Mouse (Mus musculus): ENCODE results near the gene Cracr2b. TPM values are rescaled to one million over a fixed set of nuclear protein-coding genes. Genes with fewer than 3 reads are reported as not detected.

Cracr2b gene
- polyA plus RNA-seq, 1 experiment from 2014 or later = 26.9 TPM

DNA sequence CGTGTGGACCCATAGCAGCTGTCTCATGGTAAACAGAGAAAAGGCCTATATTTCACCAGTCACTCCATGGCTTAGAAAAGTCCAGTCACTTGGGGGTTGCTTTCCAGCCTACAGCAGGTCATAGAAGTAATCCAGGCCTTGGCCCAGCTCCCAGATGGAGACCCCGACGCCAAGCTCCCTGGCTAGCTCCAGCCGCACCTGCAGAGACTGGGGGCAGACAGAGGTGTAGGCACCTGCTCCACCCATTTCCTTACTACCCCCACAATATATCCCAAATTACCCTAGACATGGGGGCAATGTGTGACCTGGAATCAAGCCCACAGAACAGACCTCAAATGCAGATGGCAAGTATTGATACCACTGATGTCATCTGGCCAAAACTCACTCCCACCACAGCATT, 35.0 kb downstream of the Cracr2b start:
- Histone ChIP-seq H3K27me3 (no peaks in the 10 kb centered on the region), H3K9ac (no peak overlapping the region), H3K4me2 (replicated peaks) (no peak overlapping the region), H3K4me1 (no peaks in the 10 kb centered on the region), H3K27ac (replicated peaks) (no peak overlapping the region), H3K9me3 (replicated peaks) (no peaks in the 10 kb centered on the region), H3K36me3 (peaks cover 40% of the 10 kb centered on the region), H3K4me3 (replicated peaks) (no peak overlapping the region)
- WGBS = 87% methylated on average over 4 of the region's 4 CpGs
- ATAC-seq (ENCODE audit: insufficient number of reproducible peaks, low FRiP score, low TSS enrichment, low read depth) = no peak

DNA sequence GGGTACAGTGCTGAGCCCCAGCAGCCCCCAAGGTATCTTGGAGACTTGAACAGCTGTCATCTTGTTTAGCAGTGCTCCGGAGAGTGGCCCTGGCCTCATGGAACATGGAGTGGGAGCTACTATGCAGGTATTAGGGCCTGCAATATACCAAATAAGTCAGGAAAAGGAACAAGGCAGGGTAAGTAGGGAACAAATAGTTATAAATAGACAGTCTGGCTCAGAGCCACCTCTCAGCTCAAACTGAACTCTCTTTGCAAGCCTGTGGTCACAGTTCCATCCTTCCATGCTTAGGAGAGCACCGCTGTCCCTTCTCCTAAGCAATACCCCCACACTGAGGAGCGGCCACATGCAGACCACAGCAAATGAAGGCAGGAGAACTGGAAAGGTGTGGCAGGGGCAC, 36.7 kb downstream of the Cracr2b start:
- Histone ChIP-seq H3K4me1 (no peaks in the 10 kb centered on the region), H3K36me3 (peaks cover 37% of the 10 kb centered on the region), H3K4me2 (replicated peaks) (no peak overlapping the region), H3K9me3 (replicated peaks) (no peaks in the 10 kb centered on the region), H3K9ac (no peak overlapping the region), H3K4me3 (replicated peaks) (no peak overlapping the region), H3K27me3 (no peaks in the 10 kb centered on the region), H3K27ac (replicated peaks) (no peak overlapping the region)
- ATAC-seq (ENCODE audit: insufficient number of reproducible peaks, low FRiP score, low TSS enrichment, low read depth) = no peak
- 86% methylated on average over 3 of the region's 3 CpGs for WGBS

GRCm38 (mm10) chr7:141501820-141502555, 41.1 kb downstream of the Cracr2b start:
- no peak for ATAC-seq (ENCODE audit: insufficient number of reproducible peaks, low FRiP score, low TSS enrichment, low read depth)
- Histone ChIP-seq H3K27me3 (no peaks in the 10 kb centered on the region), H3K4me2 (replicated peaks) (no peak overlapping the region), H3K27ac (replicated peaks) (no peak overlapping the region), H3K4me3 (replicated peaks) (no peak overlapping the region), H3K9ac (no peak overlapping the region), H3K9me3 (replicated peaks) (no peaks in the 10 kb centered on the region), H3K4me1 (no peaks in the 10 kb centered on the region), H3K36me3 (peaks cover 27% of the 10 kb centered on the region)
- 80% methylated on average over 7 of the region's 7 CpGs for WGBS

DNA sequence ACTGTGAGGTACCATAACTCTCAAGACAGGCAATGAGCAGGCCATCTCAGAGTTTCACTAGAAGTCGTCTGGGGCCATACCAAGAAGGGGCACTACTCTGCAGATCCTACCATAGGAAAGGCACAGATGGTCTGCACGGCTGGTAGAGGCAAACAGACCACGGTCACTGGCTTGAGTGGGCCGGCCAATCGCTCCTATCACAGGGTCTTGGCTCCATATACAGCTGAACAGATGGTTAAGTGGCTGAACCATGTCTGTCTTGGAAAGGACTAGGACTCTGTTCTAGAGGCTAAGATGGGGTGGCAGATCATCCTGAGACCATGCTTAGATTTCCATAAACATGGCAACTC, 41.6 kb downstream of the Cracr2b start:
- peaks cover 27% of the 10 kb centered on the region for H3K36me3 ChIP-seq
- ATAC-seq (ENCODE audit: insufficient number of reproducible peaks, low FRiP score, low TSS enrichment, low read depth) = no peak
- H3K9ac ChIP-seq = no peak overlapping the region
- no peak overlapping the region for H3K4me2 ChIP-seq (replicated peaks)
- no peak overlapping the region for H3K4me3 ChIP-seq (replicated peaks)
- H3K4me1 ChIP-seq = no peaks in the 10 kb centered on the region
- WGBS = 95% methylated on average over 5 of the region's 5 CpGs
- H3K27ac ChIP-seq (replicated peaks) = no peak overlapping the region
- H3K27me3 ChIP-seq = no peaks in the 10 kb centered on the region
- no peaks in the 10 kb centered on the region for H3K9me3 ChIP-seq (replicated peaks)

DNA sequence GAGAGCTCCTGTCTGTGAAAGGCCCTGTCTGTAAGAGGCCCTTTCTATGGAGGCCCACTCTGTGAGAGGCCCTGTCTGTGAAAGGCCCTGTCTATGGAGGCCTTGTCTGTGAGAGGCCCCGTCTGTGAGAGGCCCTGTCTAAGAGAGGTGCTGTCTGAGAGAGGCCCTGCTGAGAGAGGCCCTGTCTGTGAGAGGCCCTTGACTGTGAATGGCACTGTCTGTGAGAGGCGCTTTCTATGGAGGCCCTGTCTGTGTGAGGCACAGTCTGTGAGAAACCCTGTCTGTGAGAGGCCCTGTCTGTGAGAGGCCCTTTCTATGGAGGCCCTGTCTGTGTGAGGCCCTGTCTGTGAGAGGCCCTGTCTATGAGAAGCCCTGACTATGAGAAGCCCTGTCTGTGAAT, 45.4 kb downstream of the Cracr2b start:
- H3K27ac ChIP-seq (replicated peaks) = no peak overlapping the region
- 83% methylated on average over 2 of the region's 2 CpGs for WGBS
- no peak overlapping the region for H3K9ac ChIP-seq

DNA sequence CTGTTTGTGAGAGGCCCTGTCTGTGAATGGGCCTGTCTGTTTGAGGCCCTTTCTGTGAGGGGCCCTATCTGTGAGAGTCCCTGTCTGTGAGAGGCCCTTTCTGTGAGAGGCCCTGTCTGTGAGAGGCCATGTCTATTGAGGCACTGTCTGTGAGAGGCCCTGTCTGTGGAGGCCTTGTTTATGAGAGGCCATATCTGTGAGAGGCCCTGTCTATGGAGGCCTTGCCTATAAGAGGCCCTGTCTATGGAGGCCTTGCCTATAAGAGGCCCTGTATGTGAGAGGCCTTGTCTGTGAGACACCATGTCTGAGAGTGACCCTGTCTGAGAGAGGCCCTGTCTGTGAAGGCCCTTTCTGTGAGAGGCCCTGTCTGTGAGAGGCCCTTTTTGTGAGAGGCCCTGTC, 47.3 kb downstream of the Cracr2b start:
- Histone ChIP-seq H3K27me3 (no peaks in the 10 kb centered on the region), H3K4me1 (no peaks in the 10 kb centered on the region), H3K9ac (no peak overlapping the region), H3K27ac (replicated peaks) (no peak overlapping the region), H3K4me3 (replicated peaks) (no peak overlapping the region), H3K36me3 (peaks cover 30% of the 10 kb centered on the region), H3K9me3 (replicated peaks) (no peaks in the 10 kb centered on the region), H3K4me2 (replicated peaks) (no peak overlapping the region)
- ATAC-seq (ENCODE audit: insufficient number of reproducible peaks, low FRiP score, low TSS enrichment, low read depth) = no peak; the same call in 1 of the 2 replicates

More for the DNA sequence above, 45.4 kb downstream of the Cracr2b start:
- no peak for ATAC-seq (ENCODE audit: insufficient number of reproducible peaks, low FRiP score, low TSS enrichment, low read depth)
- H3K27me3 ChIP-seq = no peaks in the 10 kb centered on the region
- no peaks in the 10 kb centered on the region for H3K9me3 ChIP-seq (replicated peaks)
- no peak overlapping the region for H3K4me3 ChIP-seq (replicated peaks)
- H3K4me2 ChIP-seq (replicated peaks) = no peak overlapping the region
- peaks cover 34% of the 10 kb centered on the region for H3K36me3 ChIP-seq
- no peaks in the 10 kb centered on the region for H3K4me1 ChIP-seq

DNA sequence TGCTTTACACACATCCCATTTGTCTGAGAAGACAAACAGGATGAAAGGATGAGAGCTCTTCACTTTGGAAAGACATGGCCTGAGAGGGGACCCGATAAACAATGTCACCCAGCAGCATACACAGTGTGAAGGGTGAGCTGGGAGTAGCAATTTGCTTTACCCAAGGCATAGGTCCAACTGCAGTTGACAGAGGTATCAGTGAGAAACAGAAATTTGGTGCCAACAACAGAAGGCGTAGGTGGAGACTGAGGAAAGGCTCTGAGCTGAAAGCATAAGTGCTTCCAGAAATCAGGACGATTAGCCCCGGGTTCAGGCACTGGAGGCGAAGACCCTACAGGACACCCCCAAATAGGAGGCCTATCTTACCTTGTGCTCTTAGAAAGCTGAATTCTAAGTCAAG, 49.3 kb downstream of the Cracr2b start:
- H3K4me2 ChIP-seq (replicated peaks) = no peak overlapping the region
- no peak overlapping the region for H3K4me3 ChIP-seq (replicated peaks)
- no peak overlapping the region for H3K9ac ChIP-seq
- H3K4me1 ChIP-seq = no peaks in the 10 kb centered on the region
- H3K9me3 ChIP-seq (replicated peaks) = no peaks in the 10 kb centered on the region
- ATAC-seq (ENCODE audit: insufficient number of reproducible peaks, low FRiP score, low TSS enrichment, low read depth) = no peak
- H3K36me3 ChIP-seq = peaks cover 42% of the 10 kb centered on the region
- H3K27ac ChIP-seq (replicated peaks) = no peak overlapping the region
- H3K27me3 ChIP-seq = no peaks in the 10 kb centered on the region
- 88% methylated on average over 5 of the region's 5 CpGs for WGBS

DNA sequence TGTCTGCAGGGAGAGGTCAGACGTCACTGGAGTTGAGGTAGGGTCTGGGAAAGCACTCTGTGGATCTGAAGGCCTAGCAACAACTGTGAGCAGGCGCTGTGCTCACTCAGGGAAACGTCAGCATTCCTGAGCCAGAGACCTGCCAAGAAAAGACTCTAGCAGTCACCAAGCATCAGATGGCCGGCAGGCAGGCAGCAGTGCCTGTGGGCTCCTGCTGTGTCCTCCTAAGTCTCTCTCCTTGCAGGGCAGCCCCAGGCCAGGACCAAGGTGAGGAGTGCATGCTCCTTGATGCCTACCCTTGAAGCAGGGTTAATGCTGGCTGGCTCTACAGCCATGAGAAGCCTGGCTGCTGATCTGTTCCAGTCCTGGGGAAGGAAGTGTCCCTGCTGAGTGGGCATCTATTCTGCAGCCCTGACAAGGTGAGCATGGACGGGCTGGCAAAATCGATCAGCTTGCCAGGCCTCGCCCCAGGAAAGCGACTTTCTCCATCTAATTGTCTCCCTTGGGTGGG, 49.8 kb downstream of the Cracr2b start:
- H3K4me2 ChIP-seq (replicated peaks) = no peak overlapping the region
- no peaks in the 10 kb centered on the region for H3K27me3 ChIP-seq
- H3K4me3 ChIP-seq (replicated peaks) = no peak overlapping the region
- H3K4me1 ChIP-seq = no peaks in the 10 kb centered on the region
- peaks cover 45% of the 10 kb centered on the region for H3K36me3 ChIP-seq
- no peaks in the 10 kb centered on the region for H3K9me3 ChIP-seq (replicated peaks)
- H3K27ac ChIP-seq (replicated peaks) = no peak overlapping the region
- no peak overlapping the region for H3K9ac ChIP-seq
- WGBS = 68% methylated on average over 8 of the region's 8 CpGs
- no peak for ATAC-seq (ENCODE audit: insufficient number of reproducible peaks, low FRiP score, low TSS enrichment, low read depth)

Other genes starting within 250 kb of the Cracr2b start
- gene Lmntd2, start 247.0 kb upstream of the Cracr2b start, polyA plus RNA-seq (2015; fragmentation: Nextera tagmentation; extraction: Ambion mirVana) = 2.3 and 3.6 TPM in 2 replicates
- gene Rassf7, start 245.2 kb upstream of the Cracr2b start, polyA plus RNA-seq (2015; fragmentation: Nextera tagmentation; extraction: Ambion mirVana) = 55.3 and 56.3 TPM in 2 replicates
- 68.7 and 73.2 TPM in 2 replicates for gene Phrf1, start 232.3 kb upstream of the Cracr2b start, polyA plus RNA-seq (2015; fragmentation: Nextera tagmentation; extraction: Ambion mirVana)
- gene Irf7, start 194.6 kb upstream of the Cracr2b start, polyA plus RNA-seq (2015; fragmentation: Nextera tagmentation; extraction: Ambion mirVana) = 4.1 and 5.1 TPM in 2 replicates
- gene Cdhr5, start 184.3 kb upstream of the Cracr2b start, polyA plus RNA-seq (2015; fragmentation: Nextera tagmentation; extraction: Ambion mirVana) = 0.19 TPM in 1 of 2 replicates, not detected in the other
- 5.3 TPM in 2 replicates for gene Sct, start 182.0 kb upstream of the Cracr2b start, polyA plus RNA-seq (2015; fragmentation: Nextera tagmentation; extraction: Ambion mirVana)
- gene Drd4, start 169.1 kb upstream of the Cracr2b start, polyA plus RNA-seq (2015; fragmentation: Nextera tagmentation; extraction: Ambion mirVana) = 0.76 and 1.1 TPM in 2 replicates
- gene Deaf1, start 133.4 kb upstream of the Cracr2b start, polyA plus RNA-seq (2015; fragmentation: Nextera tagmentation; extraction: Ambion mirVana) = 73.5 and 82.0 TPM in 2 replicates
- 42.2 and 47.4 TPM in 2 replicates for gene Tmem80, start 133.4 kb upstream of the Cracr2b start, polyA plus RNA-seq (2015; fragmentation: Nextera tagmentation; extraction: Ambion mirVana)
- gene Eps8l2, start 122.2 kb upstream of the Cracr2b start, polyA plus RNA-seq (2015; fragmentation: Nextera tagmentation; extraction: Ambion mirVana) = 36.1 and 40.5 TPM in 2 replicates
- 278 and 280 TPM in 2 replicates for gene Taldo1, start 68.9 kb upstream of the Cracr2b start, polyA plus RNA-seq (2015; fragmentation: Nextera tagmentation; extraction: Ambion mirVana)
- gene Gatd1, start 47.0 kb upstream of the Cracr2b start, polyA plus RNA-seq (2015; fragmentation: Nextera tagmentation; extraction: Ambion mirVana) = 63.8 and 67.6 TPM in 2 replicates
- gene Cend1, start 31.6 kb upstream of the Cracr2b start, polyA plus RNA-seq (2015; fragmentation: Nextera tagmentation; extraction: Ambion mirVana) = 3.1 and 5.3 TPM in 2 replicates
- gene Slc25a22, start 23.2 kb upstream of the Cracr2b start, polyA plus RNA-seq (2015; fragmentation: Nextera tagmentation; extraction: Ambion mirVana) = 29.3 and 30.9 TPM in 2 replicates
- gene Pidd1, start 17.1 kb upstream of the Cracr2b start, polyA plus RNA-seq (2015; fragmentation: Nextera tagmentation; extraction: Ambion mirVana) = 13.5 and 14.7 TPM in 2 replicates
- 1,341 and 1,344 TPM in 2 replicates for gene Rplp2, start 13.7 kb upstream of the Cracr2b start, polyA plus RNA-seq (2015; fragmentation: Nextera tagmentation; extraction: Ambion mirVana)
- 22.2 and 27.9 TPM in 2 replicates for gene Pnpla2, start 5.9 kb upstream of the Cracr2b start, polyA plus RNA-seq (2015; fragmentation: Nextera tagmentation; extraction: Ambion mirVana)
- gene Cd151, start 6.3 kb downstream of the Cracr2b start, polyA plus RNA-seq (2015; fragmentation: Nextera tagmentation; extraction: Ambion mirVana) = 23.9 and 26.5 TPM in 2 replicates
- 63.9 and 66.4 TPM in 2 replicates for gene Polr2l, start 14.0 kb downstream of the Cracr2b start, polyA plus RNA-seq (2015; fragmentation: Nextera tagmentation; extraction: Ambion mirVana)
- gene Tspan4, start 14.1 kb downstream of the Cracr2b start, polyA plus RNA-seq (2015; fragmentation: Nextera tagmentation; extraction: Ambion mirVana) = 60.8 and 67.9 TPM in 2 replicates
- gene Chid1, start 78.8 kb downstream of the Cracr2b start, polyA plus RNA-seq (2015; fragmentation: Nextera tagmentation; extraction: Ambion mirVana) = 43.9 and 47.3 TPM in 2 replicates
- 77.0 and 81.9 TPM in 2 replicates for gene Ap2a2, start 101.1 kb downstream of the Cracr2b start, polyA plus RNA-seq (2015; fragmentation: Nextera tagmentation; extraction: Ambion mirVana)
- gene Muc6, start 194.2 kb downstream of the Cracr2b start, polyA plus RNA-seq (2015; fragmentation: Nextera tagmentation; extraction: Ambion mirVana) = 0.21 and 0.22 TPM in 2 replicates
- 1.3 and 2.0 TPM in 2 replicates for gene Muc2, start 229.2 kb downstream of the Cracr2b start, polyA plus RNA-seq (2015; fragmentation: Nextera tagmentation; extraction: Ambion mirVana)